Mouse (Mus musculus) stomach, postnatal 0 days (tissue): Measurements from ENCODE around the gene Dusp22.

Source experiments
- CTCF ChIP-seq: IDR thresholded peaks from 2 replicates; pipeline ENCODE4 v1.5.1; 2016; ENCODE audit warnings: antibody characterized with exemption, low read depth, mild to moderate bottlenecking, moderate library complexity
- EP300 ChIP-seq: optimal IDR thresholded peaks from 2 replicates; pipeline ENCODE3; 2016; ENCODE audit warnings: antibody characterized with exemption

DNA sequence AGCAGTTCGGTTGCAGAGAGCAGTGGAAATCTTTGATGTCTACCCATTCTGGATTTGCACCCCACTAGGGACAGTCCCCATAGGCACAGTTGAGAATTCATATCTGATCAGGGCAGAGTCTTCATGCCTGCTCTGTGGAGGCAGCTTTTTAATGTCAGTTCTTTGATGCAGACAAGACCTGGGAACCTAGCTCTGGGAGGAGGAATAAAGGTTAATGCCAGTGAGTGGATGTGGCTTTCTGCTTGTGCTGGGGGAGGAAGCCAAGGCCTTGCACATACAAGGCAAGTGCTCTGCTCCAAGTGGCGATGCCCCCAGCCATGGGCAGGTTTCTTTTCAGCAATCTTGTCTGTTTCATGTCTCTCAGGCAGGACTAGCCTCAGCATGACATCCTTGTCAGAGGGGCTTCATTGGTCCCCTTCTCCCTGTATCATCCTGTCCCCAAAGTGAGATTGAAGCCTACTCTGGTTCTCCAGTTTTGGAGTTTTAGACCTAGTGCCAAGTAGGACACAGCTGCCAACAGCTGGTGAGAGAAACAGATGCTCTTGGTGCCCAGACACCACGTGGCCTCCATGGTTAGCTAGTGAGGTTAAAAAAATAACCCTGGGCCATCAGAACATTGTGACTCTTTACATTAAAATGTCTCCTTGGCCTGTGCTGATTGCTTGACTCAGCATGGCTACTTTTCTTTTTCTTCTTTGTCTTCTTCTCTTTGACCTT lies 100.7 kb downstream of the Dusp22 start:
- TF ChIP-seq CTCF (no peak), EP300 (no peak)
